Mouse (Mus musculus) central nervous system, embryonic 11.5 days (tissue): ENCODE data around the gene Hba-a1. TPM values are rescaled to one million over a fixed set of nuclear protein-coding genes. Genes with fewer than 3 reads are reported as not detected.

Experiments used
- polyA plus RNA-seq: library from polyadenylated mRNA; depleted of rRNA; stranded (reverse); fragments of >200 nt; gene quantifications from 2 replicates; pipeline ENCODE4 v1.2.3, GENCODE M21; 2012; rRNA removed

The Hba-a1 gene
- 4,618 and 5,929 TPM in 2 replicates for polyA plus RNA-seq

GRCm38 (mm10) chr11:32283091-32283777, at the start of gene Hba-a1:
TSS of gene Hba-a1 (plus strand) at chr11:32283511.

GRCm38 (mm10) chr11:32267188-32267884, 16.0 kb upstream of the Hba-a1 start, which contains the start of gene Nprl3:
TSS of gene Nprl3 (minus strand) at chr11:32267707.

GRCm38 (mm10) chr11:32276347-32276746, 7.0 kb upstream of the Hba-a1 start, which contains the start of gene Hba-x:
TSS of gene Hba-x (plus strand) at chr11:32276400.

GRCm38 (mm10) chr11:32286695-32287492, 3.6 kb downstream of the Hba-a1 start, which contains the start of gene Hbq1b:
TSS of gene Hbq1b (plus strand) at chr11:32286965.

GRCm38 (mm10) chr11:32296203-32296602, 12.9 kb downstream of the Hba-a1 start, which contains the start of gene Hba-a2:
TSS of gene Hba-a2 (plus strand) at chr11:32296489.

GRCm38 (mm10) chr11:32299865-32300264, 16.6 kb downstream of the Hba-a1 start, which contains the start of gene Hbq1a:
TSS of gene Hbq1a (plus strand) at chr11:32300069.

Other genes starting within 250 kb of the Hba-a1 start
- 0.02 and 0.21 TPM in 2 replicates for gene Il9r, start 83.2 kb upstream of the Hba-a1 start, polyA plus RNA-seq
- 95.3 and 96.0 TPM in 2 replicates for gene Snrnp25, start 78.1 kb upstream of the Hba-a1 start, polyA plus RNA-seq
- gene Rhbdf1, start 61.2 kb upstream of the Hba-a1 start, polyA plus RNA-seq, result 33.0 and 44.8 TPM in 2 replicates
- 14.4 and 20.2 TPM in 2 replicates for gene Mpg, start 57.0 kb upstream of the Hba-a1 start, polyA plus RNA-seq
- 38.1 and 65.5 TPM in 2 replicates for gene Nprl3, start 15.8 kb upstream of the Hba-a1 start, polyA plus RNA-seq
- 1,205 and 2,805 TPM in 2 replicates for gene Hba-x, start 7.1 kb upstream of the Hba-a1 start, polyA plus RNA-seq
- 9.1 and 13.0 TPM in 2 replicates for gene Hbq1b, start 3.5 kb downstream of the Hba-a1 start, polyA plus RNA-seq
- 4,539 and 7,439 TPM in 2 replicates for gene Hba-a2, start 13.0 kb downstream of the Hba-a1 start, polyA plus RNA-seq
- 0.53 and 0.58 TPM in 2 replicates for gene Hbq1a, start 16.6 kb downstream of the Hba-a1 start, polyA plus RNA-seq
- 24.9 and 33.6 TPM in 2 replicates for gene Sh3pxd2b, start 64.3 kb downstream of the Hba-a1 start, polyA plus RNA-seq
- gene Ubtd2, start 171.9 kb downstream of the Hba-a1 start, polyA plus RNA-seq, result 60.2 and 74.3 TPM in 2 replicates
- 0.13 and 0.25 TPM in 2 replicates for gene Efcab9, start 248.6 kb downstream of the Hba-a1 start, polyA plus RNA-seq
- 4.6 and 4.7 TPM in 2 replicates for gene Stk10, start 249.8 kb downstream of the Hba-a1 start, polyA plus RNA-seq